Mouse (Mus musculus) intestine, embryonic 15.5 days (tissue): ENCODE measurements around the gene Hist1h4b. TPM values are rescaled to one million over a fixed set of nuclear protein-coding genes. Genes with fewer than 3 reads are reported as not detected.
"Not testable (repeated sequence)": the region's sequence is repeated elsewhere in the genome, so short reads cannot be mapped to it uniquely, and the experiment has no call there.

Experiments used
- ATAC-seq: fragments of 200-750 bp; cut with Nextera tagmentation; 2 replicates; pipeline ENCODE4 v1.8.0; 2017; ENCODE audit warnings: moderate TSS enrichment, moderate library complexity
- H3K27ac ChIP-seq: fragments of 300-500 bp; sonication (generic); 2 replicates; pipeline ENCODE4 v1.5.1; 2015; ENCODE audit warnings: mild to moderate bottlenecking, inconsistent platforms
- H3K27me3 ChIP-seq: fragments of 300-500 bp; sonication (generic); replicated peaks from 2 replicates; pipeline ENCODE4 v1.6.1; 2015; ENCODE audit warnings: inconsistent platforms
- H3K36me3 ChIP-seq: fragments of 300-500 bp; sonication (generic); 2 replicates; pipeline ENCODE4 v1.6.1; 2015; ENCODE audit warnings: inconsistent platforms
- H3K4me1 ChIP-seq: fragments of 300-500 bp; sonication (generic); replicated peaks from 2 replicates; pipeline ENCODE4 v1.6.1; 2015; ENCODE audit warnings: inconsistent platforms
- H3K4me2 ChIP-seq: fragments of 300-500 bp; sonication (generic); replicated peaks from 2 replicates; pipeline ENCODE4 v1.6.1; 2015; ENCODE audit warnings: mild to moderate bottlenecking, inconsistent platforms
- H3K4me3 ChIP-seq: fragments of 300-500 bp; sonication (generic); replicated peaks from 2 replicates; pipeline ENCODE4 v1.5.1; 2015; ENCODE audit warnings: inconsistent platforms
- H3K9ac ChIP-seq: fragments of 300-500 bp; sonication (generic); 2 replicates; pipeline ENCODE4 v1.6.1; 2015; ENCODE audit warnings: inconsistent platforms
- H3K9me3 ChIP-seq: fragments of 300-500 bp; sonication (generic); 2 replicates; pipeline ENCODE4 v1.6.1; 2016; ENCODE audit warnings: inconsistent platforms
- WGBS: fragments of 180-500 bp; shearing (Covaris S2); methylation state at CpG from one replicate; pipeline ENCODE4 v1.1.7; 2015; 5-methylcytosine and 5-hydroxymethylcytosine counted together
- polyA plus RNA-seq: library from polyadenylated mRNA; unstranded; fragments of >200 nt; fragmentation: Nextera tagmentation; extraction: Ambion mirVana; gene quantifications from 2 replicates; pipeline ENCODE4 v1.2.1, GENCODE M21; 2015

Hist1h4b gene
- polyA plus RNA-seq, 1 experiment from 2014 or later, result 5.5 TPM

- ATAC-seq, result peak; percentile 87
- not testable (repeated sequence) for H3K27me3 ChIP-seq, H3K9me3 ChIP-seq, H3K4me1 ChIP-seq, H3K36me3 ChIP-seq
- Histone ChIP-seq H3K4me3 (peak within 1 kb of the TSS; percentile 39), H3K4me2 (peak within 1 kb of the TSS; percentile 63), H3K27ac (peak within 1 kb of the TSS; percentile 96), H3K9ac (peak within 1 kb of the TSS; percentile 54)
- WGBS, result 0% methylated on average over 18 of the region's 47 CpGs
Measured at GRCm38 (mm10) chr13:23752067-23752741, 4.6 kb upstream of the Hist1h4b start, which contains the start of gene Hist1h3b. Gene Hist1h3b, plus strand, starts transcription at chr13:23752267.

- H3K27ac ChIP-seq, result peak overlapping the region; percentile 80
Measured at GRCm38 (mm10) chr13:23752742-23753172, 4.1 kb upstream of the Hist1h4b start.

GRCm38 (mm10) chr13:23753314-23754078 lies 3.3 kb upstream of the Hist1h4b start:
- Histone ChIP-seq H3K27me3 (no peaks in the 10 kb centered on the region), H3K4me2 (peak overlapping the region; percentile 53), H3K27ac (no peak overlapping the region), H3K4me1 (no peaks in the 10 kb centered on the region), H3K9me3 (no peaks in the 10 kb centered on the region), H3K4me3 (no peak overlapping the region), H3K36me3 (no peaks in the 10 kb centered on the region), H3K9ac (no peak overlapping the region)
- no peak for ATAC-seq
- 53% methylated on average over 4 of the region's 4 CpGs for WGBS

More at GRCm38 (mm10) chr13:23752742-23753172, 4.1 kb upstream of the Hist1h4b start:
- Histone ChIP-seq H3K36me3 (no peaks in the 10 kb centered on the region), H3K27me3 (no peaks in the 10 kb centered on the region), H3K4me2 (peak overlapping the region; percentile 53), H3K9ac (peak overlapping the region; percentile 51), H3K9me3 (no peaks in the 10 kb centered on the region), H3K4me3 (peak overlapping the region; percentile 33), H3K4me1 (0 out of 2 replicates have a peak, but pooled peaks cover 4% of the 10 kb centered on the region)
- WGBS, result 5% methylated on average over 6 of the region's 6 CpGs
- no peak for ATAC-seq

- ATAC-seq, result no peak
- Histone ChIP-seq H3K27me3 (no peaks in the 10 kb centered on the region), H3K9me3 (no peaks in the 10 kb centered on the region), H3K4me3 (no peak overlapping the region), H3K9ac (no peak overlapping the region), H3K4me1 (0 out of 2 replicates have a peak, but pooled peaks cover under 1% of the 10 kb centered on the region), H3K27ac (no peak overlapping the region), H3K36me3 (no peaks in the 10 kb centered on the region), H3K4me2 (no peak overlapping the region)
Measured at GRCm38 (mm10) chr13:23755000-23755399, 1.8 kb upstream of the Hist1h4b start.

GRCm38 (mm10) chr13:23757211-23757773 lies 479 bp downstream of the Hist1h4b start:
- Histone ChIP-seq H3K4me1 (0 out of 2 replicates have a peak, but pooled peaks cover 6% of the 10 kb centered on the region), H3K9ac (peak overlapping the region; percentile 53), H3K36me3 (no peaks in the 10 kb centered on the region), H3K9me3 (no peaks in the 10 kb centered on the region), H3K4me2 (peak overlapping the region; percentile 71), H3K4me3 (peak overlapping the region; percentile 38), H3K27ac (peak overlapping the region; percentile 91), H3K27me3 (no peaks in the 10 kb centered on the region)
- ATAC-seq, result peak; percentile 3; the same call in 1 of the 2 replicates
- under 1% methylated on average over 18 of the region's 23 CpGs for WGBS

- H3K9me3 ChIP-seq, result no peaks in the 10 kb centered on the region
- no peaks in the 10 kb centered on the region for H3K27me3 ChIP-seq
- no peaks in the 10 kb centered on the region for H3K36me3 ChIP-seq
- H3K27ac ChIP-seq, result no peak overlapping the region
- 0 out of 2 replicates have a peak, but pooled peaks cover 6% of the 10 kb centered on the region for H3K4me1 ChIP-seq
- WGBS, result 36% methylated on average over 3 of the region's 3 CpGs
- H3K9ac ChIP-seq, result no peak overlapping the region
- no peak overlapping the region for H3K4me3 ChIP-seq
- no peak for ATAC-seq
- no peak overlapping the region for H3K4me2 ChIP-seq
Measured at GRCm38 (mm10) chr13:23757921-23758320, 1.1 kb downstream of the Hist1h4b start.

GRCm38 (mm10) chr13:23759251-23759771 lies 2.5 kb downstream of the Hist1h4b start:
- Histone ChIP-seq H3K27ac (no peak overlapping the region), H3K27me3 (no peaks in the 10 kb centered on the region), H3K4me2 (no peak overlapping the region), H3K36me3 (no peaks in the 10 kb centered on the region), H3K9me3 (no peaks in the 10 kb centered on the region), H3K4me3 (no peak overlapping the region), H3K9ac (no peak overlapping the region), H3K4me1 (peaks cover 9% of the 10 kb centered on the region)
- no peak for ATAC-seq
- WGBS, result 70% methylated on average over 3 of the region's 3 CpGs

- peak overlapping the region; percentile 42; the same call in 1 of the 2 replicates for H3K4me3 ChIP-seq
- H3K9ac ChIP-seq, result peak overlapping the region; percentile 44; the same call in 1 of the 2 replicates
- no peaks in the 10 kb centered on the region for H3K27me3 ChIP-seq
- 82% methylated on average over 1 of the region's 1 CpGs for WGBS
- peaks cover 12% of the 10 kb centered on the region for H3K4me1 ChIP-seq
- no peak for ATAC-seq
- H3K36me3 ChIP-seq, result no peaks in the 10 kb centered on the region
- H3K27ac ChIP-seq, result peak overlapping the region; percentile 84
- H3K9me3 ChIP-seq, result no peaks in the 10 kb centered on the region
- H3K4me2 ChIP-seq, result peak overlapping the region; percentile 86
Measured at GRCm38 (mm10) chr13:23759916-23760239, 3.1 kb downstream of the Hist1h4b start.

GRCm38 (mm10) chr13:23760240-23760971 lies 3.6 kb downstream of the Hist1h4b start:
- Histone ChIP-seq H3K36me3 (no peaks in the 10 kb centered on the region), H3K4me3 (peak overlapping the region; percentile 42), H3K27ac (peak overlapping the region; percentile 84), H3K9ac (peak overlapping the region; percentile 44), H3K4me1 (peaks cover 12% of the 10 kb centered on the region), H3K9me3 (no peaks in the 10 kb centered on the region), H3K4me2 (peak overlapping the region; percentile 86), H3K27me3 (no peaks in the 10 kb centered on the region)
- no peak for ATAC-seq
- WGBS, result 2% methylated on average over 22 of the region's 27 CpGs

GRCm38 (mm10) chr13:23760972-23761864 lies 4.4 kb downstream of the Hist1h4b start, which contains the start of gene Hist1h4a:
Gene Hist1h4a, minus strand, starts transcription at chr13:23761230.
- peak within 1 kb of the TSS; percentile 86 for H3K4me2 ChIP-seq
- H3K4me3 ChIP-seq, result peak within 1 kb of the TSS; percentile 42
- H3K4me1 ChIP-seq, result peaks cover 12% of the 10 kb centered on the region
- under 1% methylated on average over 67 of the region's 72 CpGs for WGBS
- H3K27me3 ChIP-seq, result no peaks in the 10 kb centered on the region
- H3K36me3 ChIP-seq, result no peaks in the 10 kb centered on the region
- peak; percentile 77 for ATAC-seq
- H3K9me3 ChIP-seq, result no peaks in the 10 kb centered on the region
- H3K9ac ChIP-seq, result peak within 1 kb of the TSS; percentile 47
- H3K27ac ChIP-seq, result peak within 1 kb of the TSS; percentile 97
